Mouse (Mus musculus): ENCODE results near the gene Tmem33. TPM values are rescaled to one million over a fixed set of nuclear protein-coding genes. Genes with fewer than 3 reads are reported as not detected.

The Tmem33 gene
- 127 and 132 TPM in 2 replicates for polyA plus RNA-seq (2015; fragmentation: Nextera tagmentation; extraction: Ambion mirVana)

DNA sequence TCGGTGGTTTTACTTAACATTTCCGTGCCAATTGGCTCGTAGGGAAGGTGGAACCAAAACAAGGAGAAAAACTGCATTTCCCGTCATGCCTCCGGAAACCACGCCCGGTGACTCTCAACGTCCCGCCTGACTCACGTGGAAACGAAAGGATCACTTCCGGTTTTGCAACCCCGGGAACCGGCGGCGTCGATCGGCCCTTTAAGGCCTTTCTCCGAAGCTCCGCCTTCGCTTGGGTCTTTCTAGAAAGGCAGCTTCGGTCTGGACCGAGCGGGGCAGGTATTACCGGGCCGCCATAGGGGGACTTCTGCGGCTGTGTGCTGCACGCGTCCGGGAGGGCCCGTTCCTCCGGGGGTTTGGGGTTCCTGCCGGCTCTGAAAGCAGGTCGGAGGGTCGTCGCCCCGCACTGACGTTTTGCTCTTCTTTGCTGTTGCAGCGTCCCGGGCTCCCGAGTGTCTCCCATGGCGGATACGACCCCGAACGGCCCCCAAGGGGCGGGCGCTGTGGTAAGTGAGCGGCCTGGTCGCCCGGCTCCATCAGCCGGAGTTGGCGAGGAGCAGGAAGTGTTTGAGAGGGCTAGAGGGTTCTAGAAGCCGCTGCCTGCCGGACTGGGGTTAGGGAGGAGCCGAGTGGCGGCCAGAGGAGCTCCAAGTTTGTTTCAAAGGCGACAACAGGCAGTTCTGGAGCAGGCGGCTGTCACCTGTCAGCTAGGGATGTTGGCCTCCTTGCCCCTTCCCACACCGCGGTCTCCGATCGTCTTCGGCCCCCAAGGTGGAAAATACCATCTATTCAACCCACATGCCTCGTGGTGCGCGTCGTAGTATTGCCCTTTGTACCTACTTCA is at the start of gene Tmem33:
Gene Tmem33 (plus strand): TSS at position 35 of the 841 bp plus-strand sequence.
- Histone ChIP-seq H3K36me3 (ENCODE audit: control insufficient read depth, insufficient read depth, low read length) (peaks cover 1% of the 10 kb centered on the region), H3K27ac (ENCODE audit: low read length) (peak within 1 kb of the TSS; percentile 98), H3K9ac (ENCODE audit: low read depth, low read length) (peak within 1 kb of the TSS; percentile 92), H3K9me3 (ENCODE audit: control insufficient read depth, low read length) (no peaks in the 10 kb centered on the region), H3K4me2 (ENCODE audit: low read depth, low read length) (peak within 1 kb of the TSS; percentile 65), H3K4me3 (ENCODE audit: low read length) (peak within 1 kb of the TSS; percentile 93), H3K27me3 (replicated peaks; ENCODE audit: control insufficient read depth, insufficient read depth, low read length) (no peaks in the 10 kb centered on the region), H3K4me1 (ENCODE audit: control insufficient read depth, insufficient read depth, low read length) (peaks cover 2% of the 10 kb centered on the region; the same call in 1 of the 2 replicates)
- ATAC-seq = peak; percentile 96
- under 1% methylated on average over 67 of the region's 67 CpGs for WGBS

DNA sequence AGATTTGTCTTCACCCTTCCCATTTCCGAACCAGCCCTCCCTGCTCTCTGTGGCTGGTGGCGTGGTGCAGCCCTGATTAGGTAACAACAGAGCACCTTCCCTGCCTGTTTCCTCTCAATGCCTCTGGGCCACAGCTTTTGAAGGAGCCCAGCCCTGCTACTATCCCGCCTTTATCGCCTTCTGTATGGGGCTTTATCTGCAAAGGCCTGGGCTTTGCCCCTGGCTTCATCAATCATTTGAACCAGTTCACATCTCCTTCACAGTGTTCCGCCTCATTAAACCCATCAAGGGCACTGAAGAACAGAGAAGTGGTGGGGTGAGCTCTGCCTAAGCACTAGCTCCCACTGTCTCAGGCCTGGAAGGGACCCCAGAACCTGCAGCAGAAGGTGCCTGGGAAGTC is 47.2 kb upstream of the Tmem33 start:
- Histone ChIP-seq H3K9ac (ENCODE audit: low read depth, low read length) (no peak overlapping the region), H3K9me3 (ENCODE audit: control insufficient read depth, low read length) (no peaks in the 10 kb centered on the region), H3K36me3 (ENCODE audit: control insufficient read depth, insufficient read depth, low read length) (no peaks in the 10 kb centered on the region), H3K4me2 (ENCODE audit: low read depth, low read length) (no peak overlapping the region), H3K4me1 (ENCODE audit: control insufficient read depth, insufficient read depth, low read length) (no peaks in the 10 kb centered on the region; the same call in 1 of the 2 replicates), H3K4me3 (ENCODE audit: low read length) (no peak overlapping the region), H3K27ac (ENCODE audit: low read length) (no peak overlapping the region), H3K27me3 (replicated peaks; ENCODE audit: control insufficient read depth, insufficient read depth, low read length) (peaks cover 46% of the 10 kb centered on the region)
- WGBS = 21% methylated on average over 5 of the region's 5 CpGs
- no peak for ATAC-seq

DNA sequence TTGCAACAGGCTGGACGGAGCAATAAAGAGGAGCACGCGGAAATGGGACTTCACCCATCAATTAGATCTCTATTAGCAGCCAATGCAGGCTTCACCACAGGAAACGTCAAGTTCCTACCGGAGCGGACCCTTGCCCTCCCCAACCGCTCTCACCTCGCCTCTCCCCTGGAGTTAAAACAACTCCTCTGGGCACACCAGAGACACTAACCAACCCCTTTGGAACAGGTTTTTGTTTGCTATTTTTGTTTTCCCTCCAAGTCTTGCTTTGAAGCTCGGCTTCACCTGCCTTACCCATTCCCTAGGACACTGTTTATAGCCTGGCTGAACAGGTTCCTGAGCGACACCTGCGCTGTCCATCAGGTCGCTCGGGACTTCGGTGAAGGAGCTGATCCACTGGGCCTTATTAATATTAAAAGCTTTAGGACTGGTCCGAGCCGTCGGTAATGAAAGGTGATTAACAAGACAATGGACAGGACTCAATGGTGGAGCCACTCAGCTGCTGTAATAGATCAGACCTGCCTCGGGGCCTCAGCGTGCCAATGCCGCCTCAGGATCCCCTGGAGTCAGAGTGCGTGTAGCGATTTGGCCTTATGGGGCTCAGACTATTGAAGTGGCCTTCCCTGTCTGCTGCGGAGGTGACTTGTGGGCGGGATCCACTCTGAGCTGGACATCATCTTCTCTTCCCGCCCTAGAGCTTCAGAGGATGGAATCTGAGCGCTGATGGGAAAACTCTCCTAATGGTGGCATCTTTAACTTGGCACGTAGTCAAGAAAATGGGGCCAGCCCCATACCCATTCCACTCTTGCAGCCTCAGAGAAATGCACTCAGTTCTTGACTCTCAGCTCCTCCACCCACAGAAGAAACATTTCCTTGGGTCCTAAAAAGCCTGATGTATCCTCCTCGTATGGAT is 45.0 kb upstream of the Tmem33 start:
- WGBS = 2% methylated on average over 28 of the region's 28 CpGs
- Histone ChIP-seq H3K4me2 (ENCODE audit: low read depth, low read length) (no peak overlapping the region; the same call in 1 of the 2 replicates), H3K36me3 (ENCODE audit: control insufficient read depth, insufficient read depth, low read length) (no peaks in the 10 kb centered on the region), H3K4me3 (ENCODE audit: low read length) (no peak overlapping the region), H3K27me3 (replicated peaks; ENCODE audit: control insufficient read depth, insufficient read depth, low read length) (peaks cover 64% of the 10 kb centered on the region), H3K27ac (ENCODE audit: low read length) (no peak overlapping the region), H3K9me3 (ENCODE audit: control insufficient read depth, low read length) (no peaks in the 10 kb centered on the region), H3K9ac (ENCODE audit: low read depth, low read length) (no peak overlapping the region), H3K4me1 (ENCODE audit: control insufficient read depth, insufficient read depth, low read length) (no peaks in the 10 kb centered on the region; the same call in 1 of the 2 replicates)
- ATAC-seq = no peak

DNA sequence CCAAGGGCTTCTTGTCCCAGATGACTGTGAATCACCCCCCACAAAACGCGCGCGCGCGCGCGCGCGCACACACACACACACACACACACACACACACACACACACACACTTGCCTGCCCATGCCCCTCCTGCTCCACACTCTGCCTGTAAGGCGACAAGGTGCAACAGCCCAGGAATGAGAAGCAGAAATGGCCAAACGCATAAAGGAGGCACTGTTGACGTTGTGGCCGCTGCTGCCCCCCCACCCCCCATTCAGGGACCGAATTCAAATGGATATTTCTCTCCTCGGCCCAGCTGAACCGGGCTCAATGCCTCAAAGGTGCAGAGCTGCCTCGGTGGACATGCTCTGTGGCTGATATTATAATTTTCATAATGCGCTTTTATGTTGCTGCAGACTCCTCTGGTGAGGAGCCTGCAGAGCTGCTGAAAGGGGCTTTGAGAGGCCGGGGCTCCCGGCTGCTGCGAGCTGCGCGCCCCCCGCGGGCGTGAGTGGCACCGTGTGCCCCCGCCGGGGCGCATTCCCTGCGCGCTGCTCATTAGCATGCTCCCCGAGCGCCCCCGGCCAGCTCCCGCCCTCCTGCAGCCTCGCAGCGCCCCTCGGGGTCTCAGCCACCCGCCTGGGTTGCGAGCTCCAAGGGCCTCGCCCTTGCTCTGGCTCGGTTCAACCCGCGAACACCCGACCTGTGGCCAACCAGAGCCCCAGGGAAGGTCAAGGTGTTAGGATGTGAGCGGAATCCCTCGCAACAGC is 44.2 kb upstream of the Tmem33 start:
- 1% methylated on average over 49 of the region's 49 CpGs for WGBS
- peak; percentile 33; the same call in 1 of the 2 replicates for ATAC-seq
- no peak overlapping the region for H3K9ac ChIP-seq (ENCODE audit: low read depth, low read length)
- H3K4me2 ChIP-seq (ENCODE audit: low read depth, low read length) = no peak overlapping the region
- H3K4me3 ChIP-seq (ENCODE audit: low read length) = peak overlapping the region; percentile 7; the same call in 1 of the 2 replicates
- no peak overlapping the region for H3K27ac ChIP-seq (ENCODE audit: low read length)
- H3K4me1 ChIP-seq (ENCODE audit: control insufficient read depth, insufficient read depth, low read length) = no peaks in the 10 kb centered on the region; the same call in 1 of the 2 replicates
- H3K27me3 ChIP-seq (replicated peaks; ENCODE audit: control insufficient read depth, insufficient read depth, low read length) = peaks cover 68% of the 10 kb centered on the region
- H3K36me3 ChIP-seq (ENCODE audit: control insufficient read depth, insufficient read depth, low read length) = no peaks in the 10 kb centered on the region
- H3K9me3 ChIP-seq (ENCODE audit: control insufficient read depth, low read length) = no peaks in the 10 kb centered on the region

DNA sequence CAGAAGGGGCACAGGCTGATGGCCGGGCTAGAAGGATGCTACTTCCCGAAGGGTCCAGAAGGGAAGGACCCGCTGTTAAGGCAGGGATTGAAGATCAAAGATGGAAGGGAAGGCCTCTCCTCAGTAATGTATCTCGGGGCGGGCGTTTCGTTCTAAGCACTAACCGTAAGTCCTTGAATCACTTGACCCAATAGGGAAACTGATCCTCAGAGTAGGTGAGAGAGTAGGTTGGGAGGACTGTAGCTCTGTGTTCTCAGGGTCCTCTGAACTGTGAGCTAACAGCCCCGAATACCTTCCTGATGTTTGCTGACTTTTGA is 43.6 kb upstream of the Tmem33 start:
- Histone ChIP-seq H3K36me3 (ENCODE audit: control insufficient read depth, insufficient read depth, low read length) (no peaks in the 10 kb centered on the region), H3K9me3 (ENCODE audit: control insufficient read depth, low read length) (no peaks in the 10 kb centered on the region), H3K4me1 (ENCODE audit: control insufficient read depth, insufficient read depth, low read length) (no peaks in the 10 kb centered on the region; the same call in 1 of the 2 replicates), H3K4me3 (ENCODE audit: low read length) (peak overlapping the region; percentile 7; the same call in 1 of the 2 replicates), H3K27me3 (replicated peaks; ENCODE audit: control insufficient read depth, insufficient read depth, low read length) (peaks cover 73% of the 10 kb centered on the region), H3K4me2 (ENCODE audit: low read depth, low read length) (no peak overlapping the region), H3K9ac (ENCODE audit: low read depth, low read length) (no peak overlapping the region), H3K27ac (ENCODE audit: low read length) (no peak overlapping the region)
- WGBS = 3% methylated on average over 9 of the region's 9 CpGs
- ATAC-seq = no peak

DNA sequence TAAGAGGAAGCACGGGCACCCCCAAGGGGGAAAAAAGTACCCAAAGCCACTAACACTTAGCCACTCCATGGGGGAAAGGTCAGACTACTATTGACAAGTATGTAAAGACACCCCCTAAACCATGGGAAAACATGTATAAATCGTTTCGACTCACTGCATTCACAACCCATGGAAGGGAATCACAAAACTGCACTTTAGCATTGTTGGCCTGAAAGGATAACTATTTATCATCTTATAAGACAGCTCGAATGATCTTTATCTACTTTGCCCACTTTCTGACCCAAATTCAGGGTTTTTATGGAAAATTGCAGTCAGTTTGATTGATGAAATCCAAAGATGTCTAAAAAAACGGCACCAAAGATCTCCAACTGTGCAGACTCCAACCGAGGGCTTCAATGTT is 38.5 kb upstream of the Tmem33 start:
- H3K36me3 ChIP-seq (ENCODE audit: control insufficient read depth, insufficient read depth, low read length) = no peaks in the 10 kb centered on the region
- H3K9ac ChIP-seq (ENCODE audit: low read depth, low read length) = no peak overlapping the region
- H3K27ac ChIP-seq (ENCODE audit: low read length) = no peak overlapping the region
- ATAC-seq = no peak
- H3K4me3 ChIP-seq (ENCODE audit: low read length) = no peak overlapping the region
- WGBS = 11% methylated on average over 6 of the region's 6 CpGs
- no peaks in the 10 kb centered on the region for H3K4me1 ChIP-seq (ENCODE audit: control insufficient read depth, insufficient read depth, low read length)
- peaks cover 9% of the 10 kb centered on the region; the same call in 1 of the 2 replicates for H3K9me3 ChIP-seq (ENCODE audit: control insufficient read depth, low read length)
- no peak overlapping the region for H3K4me2 ChIP-seq (ENCODE audit: low read depth, low read length)
- peaks cover 81% of the 10 kb centered on the region for H3K27me3 ChIP-seq (replicated peaks; ENCODE audit: control insufficient read depth, insufficient read depth, low read length)

DNA sequence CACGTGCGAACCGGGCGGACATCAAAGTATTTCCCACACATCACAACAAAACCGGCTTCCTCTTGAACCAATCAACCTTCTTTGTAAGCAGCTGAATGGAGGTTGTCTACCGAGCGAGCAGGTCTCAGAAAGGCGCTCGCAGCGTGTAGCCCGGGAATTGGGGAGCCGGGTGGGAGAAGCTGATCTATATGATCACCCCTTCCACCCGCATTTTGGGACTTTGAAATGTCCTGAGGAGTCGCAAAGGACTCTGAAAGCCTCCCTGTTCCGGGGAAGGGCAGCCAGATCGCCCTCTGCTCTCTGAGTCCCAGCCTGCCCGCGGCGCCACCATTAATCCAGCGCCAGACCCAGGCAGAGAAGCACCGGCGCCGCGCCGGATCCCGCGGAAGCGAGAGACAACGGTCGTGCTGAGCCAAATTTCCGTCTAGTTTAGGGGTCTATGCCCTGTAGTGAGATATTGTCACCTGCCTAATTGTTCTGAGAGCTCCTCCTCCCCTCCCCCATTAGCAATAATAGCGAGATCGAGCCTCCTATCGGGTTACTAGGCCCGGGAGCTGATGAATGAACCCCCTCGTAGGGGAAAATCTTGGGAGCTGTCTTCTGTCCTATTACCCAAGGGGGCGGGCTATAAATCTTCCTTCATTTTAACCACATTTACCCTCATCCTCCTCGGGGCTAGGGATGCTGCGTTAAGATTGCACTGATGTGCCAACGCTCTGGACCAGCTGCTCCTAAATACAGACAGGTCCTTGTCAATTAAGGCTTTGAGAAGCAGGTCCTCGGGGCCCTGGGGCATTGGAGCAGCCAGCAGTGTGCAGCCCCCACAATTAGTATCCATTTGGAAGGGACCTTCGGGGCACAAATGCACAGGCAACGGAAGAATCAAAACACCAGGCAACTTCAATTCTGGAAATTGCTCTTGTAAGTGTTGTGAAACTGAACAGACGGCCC is 37.6 kb upstream of the Tmem33 start:
- no peaks in the 10 kb centered on the region for H3K4me1 ChIP-seq (ENCODE audit: control insufficient read depth, insufficient read depth, low read length)
- ATAC-seq = peak; percentile 62
- peak overlapping the region; percentile 34 for H3K4me2 ChIP-seq (ENCODE audit: low read depth, low read length)
- WGBS = 1% methylated on average over 44 of the region's 44 CpGs
- peaks cover 9% of the 10 kb centered on the region; the same call in 1 of the 2 replicates for H3K9me3 ChIP-seq (ENCODE audit: control insufficient read depth, low read length)
- H3K27ac ChIP-seq (ENCODE audit: low read length) = peak overlapping the region; percentile 42
- H3K9ac ChIP-seq (ENCODE audit: low read depth, low read length) = no peak overlapping the region
- H3K4me3 ChIP-seq (ENCODE audit: low read length) = peak overlapping the region; percentile 31
- H3K36me3 ChIP-seq (ENCODE audit: control insufficient read depth, insufficient read depth, low read length) = no peaks in the 10 kb centered on the region
- peaks cover 87% of the 10 kb centered on the region for H3K27me3 ChIP-seq (replicated peaks; ENCODE audit: control insufficient read depth, insufficient read depth, low read length)

DNA sequence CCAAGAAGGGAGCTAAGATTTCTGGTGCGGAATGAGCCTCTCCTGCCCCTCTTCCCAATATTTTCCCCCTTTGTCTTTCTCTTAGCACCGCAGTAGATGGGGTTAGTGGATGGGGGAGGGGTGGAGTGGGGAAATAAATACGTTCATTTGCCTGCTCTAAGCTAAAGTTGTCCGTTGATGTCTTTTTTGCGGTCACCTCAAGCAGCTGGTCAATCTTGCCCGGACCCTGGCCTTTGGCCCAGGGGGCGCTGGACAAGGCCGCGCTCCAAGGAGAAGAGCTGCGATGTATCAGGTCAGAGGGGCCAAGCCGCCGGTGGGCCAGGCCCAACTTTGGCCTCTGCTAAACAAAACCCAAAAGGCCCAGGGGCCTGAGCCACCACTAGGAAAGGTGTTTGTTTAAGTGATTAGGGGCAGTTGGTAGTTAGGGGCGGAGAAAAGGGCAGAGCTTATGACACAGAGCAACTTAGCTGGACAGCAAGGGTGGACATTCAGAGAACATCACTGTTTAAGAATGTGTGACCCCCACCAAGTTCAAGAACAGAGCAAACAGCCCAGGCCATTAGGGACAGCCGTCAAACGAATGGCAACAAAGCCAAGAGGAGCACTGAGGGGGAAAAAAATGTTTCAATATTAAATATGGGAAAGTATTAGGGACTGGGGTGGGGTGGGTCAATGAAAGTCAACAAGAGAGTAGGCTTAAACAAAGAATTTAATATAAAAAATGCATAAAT is 36.8 kb upstream of the Tmem33 start:
- H3K27ac ChIP-seq (ENCODE audit: low read length) = peak overlapping the region; percentile 59; the same call in 1 of the 2 replicates

More for the DNA sequence above, 36.8 kb upstream of the Tmem33 start:
- Histone ChIP-seq H3K27me3 (replicated peaks; ENCODE audit: control insufficient read depth, insufficient read depth, low read length) (peaks cover 87% of the 10 kb centered on the region), H3K9me3 (ENCODE audit: control insufficient read depth, low read length) (peaks cover 9% of the 10 kb centered on the region; the same call in 1 of the 2 replicates), H3K4me2 (ENCODE audit: low read depth, low read length) (no peak overlapping the region), H3K36me3 (ENCODE audit: control insufficient read depth, insufficient read depth, low read length) (no peaks in the 10 kb centered on the region), H3K4me3 (ENCODE audit: low read length) (no peak overlapping the region), H3K4me1 (ENCODE audit: control insufficient read depth, insufficient read depth, low read length) (no peaks in the 10 kb centered on the region), H3K9ac (ENCODE audit: low read depth, low read length) (no peak overlapping the region)
- whole genome bisulfite sequencing = 2% methylated on average over 15 of the region's 15 CpGs
- ATAC-seq = no peak

All from intestine, embryonic 16.5 days (tissue).